Mouse (Mus musculus): Measurements from ENCODE around the gene Crybb1. TPM values are rescaled to one million over a fixed set of nuclear protein-coding genes. Genes with fewer than 3 reads are reported as not detected.
A peak's percentile ranks its signal among the peaks of the same experiment; 100 is the strongest.

The Crybb1 gene
- polyA plus RNA-seq, 1 experiment: 0.25 TPM

- TF ChIP-seq GATA1 (IDR thresholded peaks at IDR 0.05; ENCODE audit: borderline replicate concordance, low read length): no peak
- TF ChIP-seq FLI1 (IDR thresholded peaks at IDR 0.05; ENCODE audit: low read length): no peak
- peaks cover 83% of the 10 kb centered on the region for H3K4me1 ChIP-seq
- peaks cover 9% of the 10 kb centered on the region for H3K27me3 ChIP-seq (replicated peaks)
- H3K9me3 ChIP-seq: no peaks in the 10 kb centered on the region
- peak overlapping the region; percentile 97 for H3K4me3 ChIP-seq (replicated peaks)
- H3K36me3 ChIP-seq (replicated peaks; ENCODE audit: low read length): peaks cover 24% of the 10 kb centered on the region
Measured at GRCm38 (mm10) chr5:112275021-112275804, 19.6 kb downstream of the Crybb1 start.

- Histone ChIP-seq H3K9me3 (no peaks in the 10 kb centered on the region), H3K4me3 (replicated peaks) (peak within 1 kb of the TSS; percentile 97), H3K4me1 (peaks cover 84% of the 10 kb centered on the region), H3K36me3 (replicated peaks; ENCODE audit: low read length) (peaks cover 35% of the 10 kb centered on the region), H3K27me3 (replicated peaks) (no peaks in the 10 kb centered on the region)
- TF ChIP-seq FLI1 (IDR thresholded peaks at IDR 0.05; ENCODE audit: low read length) (no peak), GATA1 (IDR thresholded peaks at IDR 0.05; ENCODE audit: borderline replicate concordance, low read length) (no peak)
Measured at GRCm38 (mm10) chr5:112276267-112276873, 20.8 kb downstream of the Crybb1 start, which contains the start of gene Tpst2. Gene Tpst2 (plus strand): TSS chr5:112276691.

- Histone ChIP-seq H3K4me3 (replicated peaks) (peak overlapping the region; percentile 97), H3K4me1 (peaks cover 84% of the 10 kb centered on the region), H3K36me3 (replicated peaks; ENCODE audit: low read length) (peaks cover 41% of the 10 kb centered on the region), H3K9me3 (no peaks in the 10 kb centered on the region), H3K27me3 (replicated peaks) (no peaks in the 10 kb centered on the region)
- no peak for TF ChIP-seq GATA1 (IDR thresholded peaks at IDR 0.05; ENCODE audit: borderline replicate concordance, low read length)
- TF ChIP-seq FLI1 (IDR thresholded peaks at IDR 0.05; ENCODE audit: low read length): no peak
Measured at GRCm38 (mm10) chr5:112276907-112277348, 21.3 kb downstream of the Crybb1 start.

- Histone ChIP-seq H3K9me3 (no peaks in the 10 kb centered on the region), H3K36me3 (replicated peaks; ENCODE audit: low read length) (peaks cover 47% of the 10 kb centered on the region), H3K4me3 (replicated peaks) (peak overlapping the region; percentile 97), H3K4me1 (peaks cover 84% of the 10 kb centered on the region), H3K27me3 (replicated peaks) (no peaks in the 10 kb centered on the region)
- TF ChIP-seq GATA1 (IDR thresholded peaks at IDR 0.05; ENCODE audit: borderline replicate concordance, low read length): no peak
- no peak for TF ChIP-seq FLI1 (IDR thresholded peaks at IDR 0.05; ENCODE audit: low read length)
Measured at GRCm38 (mm10) chr5:112277906-112278470, 22.4 kb downstream of the Crybb1 start.

- Histone ChIP-seq H3K4me3 (replicated peaks) (peak overlapping the region; percentile 97), H3K36me3 (replicated peaks; ENCODE audit: low read length) (peaks cover 53% of the 10 kb centered on the region), H3K9me3 (no peaks in the 10 kb centered on the region), H3K4me1 (peaks cover 84% of the 10 kb centered on the region), H3K27me3 (replicated peaks) (no peaks in the 10 kb centered on the region)
- TF ChIP-seq GATA1 (IDR thresholded peaks at IDR 0.05; ENCODE audit: borderline replicate concordance, low read length) (no peak), FLI1 (IDR thresholded peaks at IDR 0.05; ENCODE audit: low read length) (no peak)
Measured at GRCm38 (mm10) chr5:112279181-112280021, 23.8 kb downstream of the Crybb1 start.

- H3K9me3 ChIP-seq: no peaks in the 10 kb centered on the region
- TF ChIP-seq FLI1 (IDR thresholded peaks at IDR 0.05; ENCODE audit: low read length): peak; percentile 86
- TF ChIP-seq GATA1 (IDR thresholded peaks at IDR 0.05; ENCODE audit: borderline replicate concordance, low read length): peak; percentile 48; the same call in 1 of the 3 replicates
- no peaks in the 10 kb centered on the region for H3K27me3 ChIP-seq (replicated peaks)
- H3K36me3 ChIP-seq (replicated peaks; ENCODE audit: low read length): peaks cover 60% of the 10 kb centered on the region
- H3K4me1 ChIP-seq: peaks cover 84% of the 10 kb centered on the region
- peak overlapping the region; percentile 97 for H3K4me3 ChIP-seq (replicated peaks)
Measured at GRCm38 (mm10) chr5:112280151-112280550, 24.5 kb downstream of the Crybb1 start.

- Histone ChIP-seq H3K27me3 (replicated peaks) (no peaks in the 10 kb centered on the region), H3K4me1 (peaks cover 84% of the 10 kb centered on the region), H3K4me3 (replicated peaks) (peak overlapping the region; percentile 97), H3K36me3 (replicated peaks; ENCODE audit: low read length) (peaks cover 69% of the 10 kb centered on the region), H3K9me3 (no peaks in the 10 kb centered on the region)
- TF ChIP-seq FLI1 (IDR thresholded peaks at IDR 0.05; ENCODE audit: low read length) (no peak), GATA1 (IDR thresholded peaks at IDR 0.05; ENCODE audit: borderline replicate concordance, low read length) (no peak)
Measured at GRCm38 (mm10) chr5:112280863-112281660, 25.4 kb downstream of the Crybb1 start.

GRCm38 (mm10) chr5:112281676-112282075 lies 26.1 kb downstream of the Crybb1 start:
- TF ChIP-seq GATA1 (IDR thresholded peaks at IDR 0.05; ENCODE audit: borderline replicate concordance, low read length) (no peak), FLI1 (IDR thresholded peaks at IDR 0.05; ENCODE audit: low read length) (no peak)
- Histone ChIP-seq H3K27me3 (replicated peaks) (no peaks in the 10 kb centered on the region), H3K4me1 (peaks cover 89% of the 10 kb centered on the region), H3K36me3 (replicated peaks; ENCODE audit: low read length) (peaks cover 74% of the 10 kb centered on the region), H3K9me3 (no peaks in the 10 kb centered on the region), H3K4me3 (replicated peaks) (peak overlapping the region; percentile 97)
